Mouse (Mus musculus): ENCODE data around the gene E130218I03Rik.

The E130218I03Rik gene

GRCm38 (mm10) chr4:134243516-134244250, at the start of gene E130218I03Rik:
Gene E130218I03Rik, plus strand, starts transcription at chr4:134243662.
- DNase-seq (ENCODE audit: low read depth, low spot score): no peak

GRCm38 (mm10) chr4:134199371-134199770, 44.1 kb upstream of the E130218I03Rik start:
- no peak for DNase-seq (ENCODE audit: low read depth, low spot score)

GRCm38 (mm10) chr4:134202904-134203303, 40.6 kb upstream of the E130218I03Rik start, which contains the start of gene Gm7534:
Gene Gm7534, minus strand, starts transcription at chr4:134203004.
- DNase-seq (ENCODE audit: low read depth, low spot score): no peak

- DNase-seq (ENCODE audit: low read depth, low spot score): no peak
Observed at GRCm38 (mm10) chr4:134203340-134203896, 40.0 kb upstream of the E130218I03Rik start.

- DNase-seq (ENCODE audit: low read depth, low spot score): no peak
Observed at GRCm38 (mm10) chr4:134206488-134207053, 36.9 kb upstream of the E130218I03Rik start.

GRCm38 (mm10) chr4:134222793-134223600, 20.5 kb upstream of the E130218I03Rik start:
- no peak for DNase-seq (ENCODE audit: low read depth, low spot score)

GRCm38 (mm10) chr4:134227194-134227593, 16.3 kb upstream of the E130218I03Rik start, which contains the start of gene Catsper4:
Gene Catsper4, minus strand, starts transcription at chr4:134227383.
- DNase-seq (ENCODE audit: low read depth, low spot score): no peak

GRCm38 (mm10) chr4:134230431-134230830, 13.0 kb upstream of the E130218I03Rik start:
- DNase-seq (ENCODE audit: low read depth, low spot score): no peak

GRCm38 (mm10) chr4:134234876-134235275, 8.6 kb upstream of the E130218I03Rik start:
- no peak for DNase-seq (ENCODE audit: low read depth, low spot score)

GRCm38 (mm10) chr4:134237582-134238278, 5.7 kb upstream of the E130218I03Rik start:
- no peak for DNase-seq (ENCODE audit: low read depth, low spot score)

- no peak for DNase-seq (ENCODE audit: low read depth, low spot score)
Observed at GRCm38 (mm10) chr4:134238279-134238651, 5.2 kb upstream of the E130218I03Rik start, which contains the start of gene Cnksr1. Gene Cnksr1, minus strand, starts transcription at chr4:134238399.

- no peak for DNase-seq (ENCODE audit: low read depth, low spot score)
Observed at GRCm38 (mm10) chr4:134238686-134239085, 4.8 kb upstream of the E130218I03Rik start.

- DNase-seq (ENCODE audit: low read depth, low spot score): peak; percentile 81
Observed at GRCm38 (mm10) chr4:134245148-134245843, 1.8 kb downstream of the E130218I03Rik start, which contains the start of gene Zfp593. Gene Zfp593, minus strand, starts transcription at chr4:134245592.

- DNase-seq (ENCODE audit: low read depth, low spot score): no peak
Observed at GRCm38 (mm10) chr4:134246256-134246655, 2.8 kb downstream of the E130218I03Rik start.

- DNase-seq (ENCODE audit: low read depth, low spot score): no peak
Observed at GRCm38 (mm10) chr4:134246719-134247258, 3.3 kb downstream of the E130218I03Rik start, which contains the start of gene Gm30191. Gene Gm30191, plus strand, starts transcription at chr4:134246935.

- DNase-seq (ENCODE audit: low read depth, low spot score): no peak
Observed at GRCm38 (mm10) chr4:134249651-134250050, 6.2 kb downstream of the E130218I03Rik start.

- DNase-seq (ENCODE audit: low read depth, low spot score): no peak
Observed at GRCm38 (mm10) chr4:134250116-134250929, 6.9 kb downstream of the E130218I03Rik start.

- no peak for DNase-seq (ENCODE audit: low read depth, low spot score)
Observed at GRCm38 (mm10) chr4:134250930-134251240, 7.4 kb downstream of the E130218I03Rik start.
